Mouse (Mus musculus) myocyte (in vitro differentiated cells): ENCODE measurements around the gene Pla2g4f. TPM values are rescaled to one million over a fixed set of nuclear protein-coding genes. Genes with fewer than 3 reads are reported as not detected.

Experiments used
- H3K27me3 ChIP-seq: one replicate; pipeline ENCODE4 v1.6.1; 2011; ENCODE audit not compliant: control insufficient read depth, insufficient read depth, insufficient read length
- H3K36me3 ChIP-seq: one replicate; pipeline ENCODE4 v1.6.1; 2011; ENCODE audit not compliant: control insufficient read depth, insufficient read depth
- H3K4me2 ChIP-seq: one replicate; pipeline ENCODE4 v1.6.1; 2011; ENCODE audit warnings: low read depth, control low read depth
- H3K4me3 ChIP-seq: one replicate; pipeline ENCODE4 v1.5.1; 2011; ENCODE audit warnings: mild to moderate bottlenecking, control low read depth, moderate library complexity
- H3K79me2 ChIP-seq: one replicate; pipeline ENCODE4 v1.6.1; 2011; ENCODE audit not compliant: control insufficient read depth, insufficient read depth
- H3ac ChIP-seq: one replicate; pipeline ENCODE4 v1.6.1; 2011; ENCODE audit not compliant: control insufficient read depth, insufficient read length
- CEBPB ChIP-seq: IDR thresholded peaks from 2 replicates; pipeline ENCODE4 v1.6.1; 2011; ENCODE audit warnings: mild to moderate bottlenecking, moderate library complexity; ENCODE audit not compliant: poor library complexity, insufficient read depth, severe bottlenecking
- E2F4 ChIP-seq: IDR thresholded peaks from one replicate; pipeline ENCODE4 v1.6.1; 2011; ENCODE audit warnings: mild to moderate bottlenecking, control low read depth, moderate library complexity; ENCODE audit not compliant: insufficient read depth
- MAX ChIP-seq: IDR thresholded peaks from one replicate; pipeline ENCODE4 v1.6.1; 2011; ENCODE audit warnings: low read depth, mild to moderate bottlenecking, control low read depth
- MYOD1 ChIP-seq, 3 experiments: IDR thresholded peaks; one replicate each; pipeline ENCODE4 v1.6.1; 2011; ENCODE audit warnings: control low read depth in 2 of 3, low read depth in 2 of 3, mild to moderate bottlenecking in 2 of 3, moderate library complexity in 1 of 3; ENCODE audit not compliant: insufficient read length in 2 of 3, control insufficient read depth in 1 of 3
- MYOG ChIP-seq, 3 experiments: IDR thresholded peaks; one replicate each; pipeline ENCODE4 v1.6.1; 2011; ENCODE audit warnings: control low read depth in 2 of 3, low read depth in 2 of 3, mild to moderate bottlenecking in 2 of 3; ENCODE audit not compliant: insufficient read length in 2 of 3, control insufficient read depth in 1 of 3, insufficient read depth in 1 of 3
- POLR2A ChIP-seq: IDR thresholded peaks from one replicate; pipeline ENCODE4 v1.6.1; 2011; ENCODE audit warnings: low read depth, mild to moderate bottlenecking, control low read depth, moderate library complexity; ENCODE audit not compliant: insufficient read length
- POLR2AphosphoS2 ChIP-seq: IDR thresholded peaks from one replicate; pipeline ENCODE4 v1.6.1; 2011; ENCODE audit warnings: low read depth, control low read depth; ENCODE audit not compliant: insufficient read length
- REST ChIP-seq: IDR thresholded peaks from one replicate; pipeline ENCODE4 v1.6.1; 2011; ENCODE audit warnings: mild to moderate bottlenecking, control low read depth, moderate library complexity; ENCODE audit not compliant: insufficient read depth, insufficient read length
- SRF ChIP-seq: IDR thresholded peaks from one replicate; pipeline ENCODE4 v1.6.1; 2011; ENCODE audit warnings: low read depth; ENCODE audit not compliant: control insufficient read depth, insufficient read length
- TCF12 ChIP-seq: IDR thresholded peaks from one replicate; pipeline ENCODE4 v1.6.1; 2011; ENCODE audit warnings: mild to moderate bottlenecking, control low read depth; ENCODE audit not compliant: poor library complexity, insufficient read depth, severe bottlenecking
- TCF3 ChIP-seq: IDR thresholded peaks from one replicate; pipeline ENCODE4 v1.6.1; 2011; ENCODE audit warnings: low read depth, control low read depth; ENCODE audit not compliant: insufficient read length
- USF1 ChIP-seq: IDR thresholded peaks from one replicate; pipeline ENCODE4 v1.6.1; 2011; ENCODE audit warnings: low read depth, mild to moderate bottlenecking, control low read depth, moderate library complexity
- polyA plus RNA-seq: library from polyadenylated mRNA; unstranded; fragments of >200 nt; fragmentation: generic; extraction: Trizol; gene quantifications from one replicate; pipeline ENCODE4 v1.2.1, GENCODE M21; 2012; ENCODE audit warnings: missing spikeins

Pla2g4f gene
- polyA plus RNA-seq, 1 experiment = 0.05 TPM

- Histone ChIP-seq H3K27me3 (peaks cover 20% of the 10 kb centered on the region), H3K79me2 (no peaks in the 10 kb centered on the region), H3K4me3 (no peak overlapping the region), H3K36me3 (no peaks in the 10 kb centered on the region), H3ac (no peak overlapping the region), H3K4me2 (no peak overlapping the region)
- TF ChIP-seq SRF (no peak), POLR2AphosphoS2 (no peak), USF1 (no peak), CEBPB (no peak), TCF12 (no peak), MAX (no peak)
Measured at GRCm38 (mm10) chr2:120284705-120285104, 29.3 kb downstream of the Pla2g4f start.

DNA sequence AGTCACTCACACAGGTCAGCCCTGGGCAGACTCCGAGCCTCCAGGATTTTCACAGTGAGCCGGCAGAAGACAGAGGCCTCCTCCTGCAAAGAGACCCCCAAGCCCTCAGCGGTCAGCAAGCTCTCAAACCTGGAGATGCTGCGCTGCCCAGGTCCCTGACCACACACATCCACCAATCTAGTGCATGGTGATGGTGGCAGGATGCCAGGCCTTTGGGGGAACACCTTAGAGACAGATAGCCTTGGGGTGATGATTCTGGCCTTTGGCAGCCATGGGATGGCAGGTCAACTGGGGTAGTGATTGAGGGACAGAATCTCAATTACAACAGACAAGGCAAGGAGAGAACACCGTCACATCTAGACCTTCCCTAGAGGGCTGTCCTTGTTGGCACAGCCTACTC lies 29.9 kb downstream of the Pla2g4f start:
- TF ChIP-seq REST (no peak), TCF12 (no peak), CEBPB (no peak), MAX (no peak), MYOG (IDR thresholded peaks at IDR 0.05; ENCODE audit: control insufficient read depth in 1 of 3, insufficient read depth in 1 of 3, insufficient read length in 2 of 3, low read depth in 2 of 3) (no peak), TCF3 (no peak)
- Histone ChIP-seq H3K4me3 (no peak overlapping the region), H3K27me3 (peaks cover 17% of the 10 kb centered on the region), H3K4me2 (no peak overlapping the region), H3ac (no peak overlapping the region), H3K79me2 (no peaks in the 10 kb centered on the region), H3K36me3 (no peaks in the 10 kb centered on the region)

DNA sequence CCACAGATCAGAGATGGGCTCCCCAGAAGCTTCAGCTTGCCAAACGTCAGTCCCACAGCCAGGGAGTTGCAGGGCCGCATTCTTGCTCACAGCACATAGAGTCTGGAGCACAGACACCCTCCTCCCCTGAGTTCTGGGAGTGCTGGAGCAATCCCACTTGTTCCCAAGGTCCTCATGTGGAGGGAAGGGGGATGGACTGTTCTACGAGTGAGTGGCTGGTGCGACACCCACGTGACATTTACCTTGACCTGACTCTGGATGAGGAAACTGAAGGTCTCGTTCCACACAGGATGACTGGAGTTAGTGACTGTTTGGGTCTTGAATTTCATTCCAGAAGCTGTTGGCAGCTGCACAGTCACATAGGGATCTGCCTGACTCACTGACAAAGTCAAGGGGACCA lies 30.4 kb downstream of the Pla2g4f start:
- TF ChIP-seq MAX = no peak
- no peak for TF ChIP-seq TCF3
- TF ChIP-seq POLR2A = no peak
- TF ChIP-seq USF1 = no peak
- no peak for TF ChIP-seq E2F4
- no peak for TF ChIP-seq TCF12
- TF ChIP-seq SRF = no peak
- Histone ChIP-seq H3K27me3 (peaks cover 11% of the 10 kb centered on the region), H3K36me3 (no peaks in the 10 kb centered on the region), H3K4me2 (no peak overlapping the region), H3ac (no peak overlapping the region), H3K79me2 (no peaks in the 10 kb centered on the region), H3K4me3 (no peak overlapping the region)

DNA sequence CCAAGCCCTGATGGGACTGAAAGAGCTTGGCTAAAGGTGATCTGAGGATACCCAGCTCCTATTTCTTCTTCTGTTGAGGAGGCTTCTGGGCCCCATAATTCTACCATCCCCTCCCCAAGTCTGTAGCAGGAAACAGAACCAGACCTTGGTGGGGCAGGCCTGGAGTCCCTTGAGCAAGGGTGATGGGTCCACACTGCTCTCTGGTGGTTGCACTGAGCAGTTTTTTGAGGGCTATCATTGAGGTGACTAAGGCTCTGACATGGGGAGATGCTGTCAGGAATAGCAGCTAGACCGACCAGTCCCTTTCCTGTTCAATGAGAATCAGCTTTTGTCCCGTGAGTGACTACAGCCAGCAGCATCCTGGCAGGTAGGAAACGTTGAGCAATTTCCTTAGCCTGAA lies 32.7 kb downstream of the Pla2g4f start:
- Histone ChIP-seq H3ac (no peak overlapping the region), H3K79me2 (no peaks in the 10 kb centered on the region), H3K36me3 (no peaks in the 10 kb centered on the region), H3K4me3 (no peak overlapping the region), H3K4me2 (no peak overlapping the region), H3K27me3 (peaks cover 7% of the 10 kb centered on the region)
- TF ChIP-seq REST (no peak), USF1 (no peak), MYOD1 (IDR thresholded peaks at IDR 0.05; ENCODE audit: control insufficient read depth in 1 of 3, insufficient read length in 2 of 3, low read depth in 2 of 3) (no peak), POLR2AphosphoS2 (no peak), SRF (no peak), TCF12 (no peak), POLR2A (no peak), CEBPB (no peak)

DNA sequence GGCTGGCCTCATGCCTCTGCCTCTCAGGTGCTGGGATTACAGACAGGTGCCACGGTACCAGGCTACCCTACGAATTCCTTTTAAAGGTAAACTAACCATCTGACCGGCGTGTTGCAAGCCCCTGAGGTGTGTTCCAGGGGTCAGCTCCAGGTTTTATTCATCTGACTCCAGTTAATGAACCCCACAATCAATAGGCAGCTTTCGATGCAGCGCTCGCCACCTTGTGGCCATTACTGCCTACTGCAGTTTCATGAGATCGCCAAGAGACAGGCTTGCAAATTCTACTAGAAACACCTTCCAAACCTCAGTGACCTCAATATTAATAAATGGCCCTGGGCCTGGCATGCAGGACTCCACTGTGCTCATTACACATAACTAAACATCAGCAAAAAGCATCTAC lies 34.0 kb downstream of the Pla2g4f start:
- no peak for TF ChIP-seq MYOD1 (IDR thresholded peaks at IDR 0.05; ENCODE audit: control insufficient read depth in 1 of 3, insufficient read length in 2 of 3, low read depth in 2 of 3)
- no peak for TF ChIP-seq CEBPB
- no peak for TF ChIP-seq SRF
- no peak for TF ChIP-seq USF1
- no peak for TF ChIP-seq TCF12
- TF ChIP-seq POLR2A = no peak
- no peak for TF ChIP-seq POLR2AphosphoS2
- no peak for TF ChIP-seq TCF3
- no peak for TF ChIP-seq MAX
- TF ChIP-seq REST = no peak
- no peak for TF ChIP-seq E2F4
- no peak for TF ChIP-seq MYOG (IDR thresholded peaks at IDR 0.05; ENCODE audit: control insufficient read depth in 1 of 3, insufficient read depth in 1 of 3, insufficient read length in 2 of 3, low read depth in 2 of 3)
- Histone ChIP-seq H3K4me2 (no peak overlapping the region), H3K36me3 (no peaks in the 10 kb centered on the region), H3K79me2 (no peaks in the 10 kb centered on the region), H3ac (no peak overlapping the region), H3K4me3 (no peak overlapping the region), H3K27me3 (peaks cover 12% of the 10 kb centered on the region)
